Mouse (Mus musculus) spleen, adult 2 months (tissue): ENCODE data around the gene Pxdn.

Experiments
- CTCF ChIP-seq: fragments of 200-500 bp; IDR thresholded peaks from 2 replicates; pipeline ENCODE4 v1.5.1; 2011; ENCODE audit warnings: mild to moderate bottlenecking, inconsistent platforms; ENCODE audit not compliant: insufficient read depth, insufficient read length, insufficient replicate concordance; ENCODE audit errors: extremely low read depth
- POLR2A ChIP-seq: fragments of 200-500 bp; IDR thresholded peaks from 2 replicates; pipeline ENCODE4 v1.6.1; 2011; ENCODE audit warnings: low read depth, low read length, inconsistent platforms

GRCm38 (mm10) chr12:30017131-30017530 lies 79.7 kb downstream of the Pxdn start:
- TF ChIP-seq POLR2A (no peak), CTCF (no peak)
